Mouse (Mus musculus) ES-Bruce4 (cell line): ENCODE measurements at regions not wholly inside any gene's neighbourhood (a gene's known extent, or its start where the extent isn't known, plus 50 kb on each side); places are given as distances from the start of the nearest gene placed in this dataset.

Experiments used
- H3K27ac ChIP-seq: 2 replicates; pipeline ENCODE4 v1.5.1; 2012; ENCODE audit warnings: low read length, inconsistent platforms; ENCODE audit not compliant: insufficient read depth
- H3K27me3 ChIP-seq: 2 replicates; pipeline ENCODE4 v1.6.1; 2012; ENCODE audit warnings: mild to moderate bottlenecking, low read length, inconsistent platforms; ENCODE audit not compliant: control insufficient read depth, poor library complexity, insufficient read depth, severe bottlenecking
- H3K36me3 ChIP-seq: 2 replicates; pipeline ENCODE4 v1.6.1; 2012; ENCODE audit warnings: inconsistent platforms, mild to moderate bottlenecking, low read length, moderate library complexity; ENCODE audit not compliant: control insufficient read depth, poor library complexity, insufficient read depth, severe bottlenecking
- H3K4me1 ChIP-seq: one replicate; pipeline ENCODE4 v1.8.1; 2011; ENCODE audit warnings: low read length; ENCODE audit not compliant: control insufficient read depth, insufficient read depth
- H3K4me3 ChIP-seq: 2 replicates; pipeline ENCODE4 v1.5.1; 2011; ENCODE audit warnings: low read depth, mild to moderate bottlenecking, low read length
- H3K9ac ChIP-seq: 2 replicates; pipeline ENCODE4 v1.6.1; 2012; ENCODE audit warnings: low read depth, mild to moderate bottlenecking, inconsistent platforms; ENCODE audit not compliant: poor library complexity, severe bottlenecking
- H3K9me3 ChIP-seq: replicated peaks from 2 replicates; pipeline ENCODE4 v1.6.1; 2012; ENCODE audit warnings: mild to moderate bottlenecking, low read length, inconsistent platforms; ENCODE audit not compliant: control insufficient read depth, poor library complexity, insufficient read depth, severe bottlenecking
- CTCF ChIP-seq: IDR thresholded peaks from one replicate; pipeline ENCODE4 v1.8.1; 2011; ENCODE audit warnings: low read depth, low read length
- EP300 ChIP-seq: IDR thresholded peaks from 2 replicates; pipeline ENCODE4 v1.6.1; 2011; ENCODE audit warnings: low read depth, low read length; ENCODE audit not compliant: insufficient read depth
- POLR2A ChIP-seq: IDR thresholded peaks from one replicate; pipeline ENCODE4 v1.8.1; 2011; ENCODE audit warnings: low read length; ENCODE audit not compliant: insufficient read depth

DNA sequence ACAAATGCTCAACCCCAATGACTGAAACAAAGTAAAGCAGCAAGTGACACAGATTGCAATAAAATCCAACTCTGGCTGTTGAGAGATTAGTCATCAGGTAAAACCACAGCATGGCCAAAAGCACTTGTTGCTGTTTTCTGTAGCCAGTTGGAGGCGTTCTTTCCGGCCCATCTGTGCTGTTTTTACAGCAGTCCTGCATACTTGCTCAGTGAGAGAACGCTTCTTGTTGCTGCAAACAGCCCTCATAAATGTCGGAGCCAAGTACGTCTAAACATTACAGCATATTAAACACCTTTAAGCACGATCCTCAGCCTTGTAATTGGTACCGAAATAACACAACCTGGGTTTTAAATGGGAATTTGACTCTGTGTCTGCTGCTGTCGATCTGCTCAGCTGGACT lies 65.6 kb upstream of the Hs3st3a1 start:
- no peak overlapping the region for H3K4me3 ChIP-seq
- TF ChIP-seq EP300 (no peak), POLR2A (no peak), CTCF (no peak)
- H3K27ac ChIP-seq = no peak overlapping the region
- no peaks in the 10 kb centered on the region for H3K4me1 ChIP-seq
- H3K27me3 ChIP-seq = no peaks in the 10 kb centered on the region
- no peak overlapping the region for H3K9ac ChIP-seq
- H3K9me3 ChIP-seq = no peaks in the 10 kb centered on the region
- H3K36me3 ChIP-seq = no peaks in the 10 kb centered on the region

DNA sequence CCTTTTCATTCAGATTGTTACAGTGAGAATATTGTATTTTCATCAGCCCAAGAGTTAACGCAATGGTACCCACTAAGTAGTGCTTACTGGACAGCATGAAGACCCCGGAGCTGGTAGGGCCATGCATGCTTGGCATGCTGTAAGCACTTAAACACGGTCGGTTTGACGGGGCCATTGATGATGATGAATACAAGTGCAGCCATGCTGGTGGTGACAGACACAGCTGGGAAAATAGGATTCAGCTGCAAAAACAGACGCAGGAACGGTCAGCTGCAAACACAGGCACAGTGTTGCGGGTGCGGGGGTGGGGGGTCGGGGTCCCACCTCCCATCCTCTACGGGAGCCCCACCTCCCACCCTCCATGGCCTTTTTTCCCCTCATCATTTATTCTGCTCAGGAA lies 99.7 kb upstream of the Hs3st3a1 start:
- Histone ChIP-seq H3K9ac (no peak overlapping the region), H3K4me3 (no peak overlapping the region), H3K4me1 (no peaks in the 10 kb centered on the region), H3K27me3 (no peaks in the 10 kb centered on the region), H3K27ac (no peak overlapping the region), H3K9me3 (no peaks in the 10 kb centered on the region), H3K36me3 (no peaks in the 10 kb centered on the region)
- TF ChIP-seq POLR2A = no peak
- no peak for TF ChIP-seq CTCF
- TF ChIP-seq EP300 = no peak

DNA sequence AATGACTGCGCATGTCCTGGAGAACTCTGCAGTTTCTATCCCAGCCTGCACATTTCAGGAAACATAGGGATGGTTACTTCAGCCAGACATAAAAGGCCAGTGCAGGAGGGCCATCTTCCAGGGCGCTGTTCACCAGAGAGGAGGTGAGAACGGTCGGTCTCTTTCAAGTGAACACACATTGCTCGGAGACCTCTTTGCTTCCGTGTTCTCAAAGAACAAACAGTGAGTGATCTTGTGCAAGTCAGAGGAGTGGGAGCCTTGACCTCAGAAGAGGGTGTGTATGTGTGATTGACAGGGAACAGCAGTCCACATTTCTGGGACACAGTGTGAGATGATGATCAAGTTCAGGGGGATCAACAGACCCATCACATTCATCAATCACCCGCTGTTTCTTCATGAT lies 102.7 kb upstream of the Hs3st3a1 start:
- Histone ChIP-seq H3K9me3 (no peaks in the 10 kb centered on the region), H3K4me1 (no peaks in the 10 kb centered on the region), H3K27me3 (no peaks in the 10 kb centered on the region), H3K36me3 (no peaks in the 10 kb centered on the region), H3K9ac (no peak overlapping the region), H3K4me3 (no peak overlapping the region), H3K27ac (no peak overlapping the region)
- TF ChIP-seq EP300 (no peak), CTCF (no peak), POLR2A (no peak)

DNA sequence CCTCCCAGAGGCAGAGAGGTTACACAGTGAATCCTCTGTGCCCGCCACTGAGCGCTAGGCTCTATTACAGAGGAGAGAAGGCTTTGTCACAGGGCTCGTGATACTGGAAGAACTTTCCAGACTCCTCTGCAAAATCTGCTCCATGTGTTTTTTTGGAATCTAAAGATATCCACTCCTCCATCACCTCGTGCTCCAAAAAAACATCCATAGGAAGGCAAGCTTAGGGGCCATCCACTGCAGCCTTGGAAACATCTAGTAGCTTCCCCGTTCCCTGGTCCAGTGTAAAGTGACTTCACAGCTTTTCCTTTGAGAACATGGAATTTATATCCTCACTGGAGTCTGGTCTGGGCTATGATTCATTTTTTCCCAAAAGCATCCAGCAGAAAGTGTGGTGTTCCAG lies 103.3 kb upstream of the Hs3st3a1 start:
- H3K27me3 ChIP-seq = no peaks in the 10 kb centered on the region
- H3K4me1 ChIP-seq = no peaks in the 10 kb centered on the region
- no peak overlapping the region for H3K9ac ChIP-seq
- no peak overlapping the region for H3K4me3 ChIP-seq
- no peaks in the 10 kb centered on the region for H3K36me3 ChIP-seq
- TF ChIP-seq POLR2A (no peak), EP300 (no peak), CTCF (no peak)
- no peaks in the 10 kb centered on the region for H3K9me3 ChIP-seq
- H3K27ac ChIP-seq = no peak overlapping the region

DNA sequence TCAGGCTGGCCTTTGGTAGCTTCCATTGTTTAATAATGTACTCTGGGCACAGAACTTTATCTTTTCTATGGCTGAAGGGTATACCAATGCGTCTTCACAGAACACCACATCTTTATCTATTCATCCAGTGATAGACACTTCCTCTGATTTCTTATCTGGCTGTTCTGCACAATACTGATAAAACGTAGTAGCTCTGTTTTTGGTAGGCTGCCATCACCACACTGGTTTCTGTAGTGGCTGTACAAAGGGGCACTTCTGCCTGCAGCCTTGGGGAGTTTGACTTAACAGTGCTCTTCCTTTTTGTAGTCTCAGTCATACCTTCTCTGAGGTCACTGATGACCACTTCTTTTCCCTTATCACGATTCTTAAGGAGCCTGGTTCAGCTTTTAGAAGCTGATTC lies 106.0 kb upstream of the Hs3st3a1 start:
- no peak overlapping the region for H3K4me3 ChIP-seq
- no peak overlapping the region for H3K27ac ChIP-seq
- H3K9ac ChIP-seq = no peak overlapping the region
- H3K4me1 ChIP-seq = no peaks in the 10 kb centered on the region
- no peaks in the 10 kb centered on the region for H3K36me3 ChIP-seq
- no peaks in the 10 kb centered on the region for H3K27me3 ChIP-seq
- TF ChIP-seq POLR2A (no peak), CTCF (no peak), EP300 (no peak)
- H3K9me3 ChIP-seq = no peaks in the 10 kb centered on the region

DNA sequence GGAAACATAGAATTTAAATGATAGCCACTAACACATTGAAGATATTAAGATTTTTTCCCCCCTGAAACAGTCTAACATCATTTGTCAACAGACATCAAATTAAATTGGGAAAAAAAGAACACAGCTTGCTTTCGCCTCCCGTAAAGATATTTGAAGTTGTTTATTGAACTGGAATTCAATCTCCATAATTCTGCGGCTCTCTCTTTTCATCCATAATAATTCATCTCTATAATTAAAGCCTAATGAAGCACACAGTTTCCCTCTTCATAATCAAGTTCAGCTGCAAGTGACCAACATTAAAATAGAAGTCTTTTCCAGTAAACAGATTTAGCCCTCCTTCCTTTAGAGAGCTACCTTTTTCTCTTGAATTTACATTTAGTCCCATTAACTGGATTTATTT lies 107.4 kb upstream of the Hs3st3a1 start:
- Histone ChIP-seq H3K4me3 (no peak overlapping the region), H3K27me3 (no peaks in the 10 kb centered on the region), H3K9ac (no peak overlapping the region), H3K36me3 (no peaks in the 10 kb centered on the region), H3K9me3 (no peaks in the 10 kb centered on the region), H3K4me1 (no peaks in the 10 kb centered on the region), H3K27ac (no peak overlapping the region)
- no peak for TF ChIP-seq POLR2A
- TF ChIP-seq EP300 = no peak
- no peak for TF ChIP-seq CTCF
